Mouse (Mus musculus) thymus, postnatal 10 days (tissue): ENCODE measurements at regions not wholly inside any gene's neighbourhood (a gene's known extent, or its start where the extent isn't known, plus 50 kb on each side); places are given as distances from the start of the nearest gene placed in this dataset.

ENCODE experiments used
- DNase-seq, 2 experiments: peaks; one replicate each; pipeline ENCODE4 v3.0.0; 2021; ENCODE audit warnings: low spot score in 2 of 2

- no peak for DNase-seq
These were observed 475.0 kb downstream of the Efnb2 start for GRCm38 (mm10) chr8:8186046-8186445.

- no peak for DNase-seq
These were observed 477.8 kb downstream of the Efnb2 start for GRCm38 (mm10) chr8:8183233-8183622.

- DNase-seq, result no peak
These were observed 478.3 kb downstream of the Efnb2 start for GRCm38 (mm10) chr8:8182616-8183232.

- DNase-seq, result no peak
These were observed 478.9 kb downstream of the Efnb2 start for GRCm38 (mm10) chr8:8182108-8182507.

GRCm38 (mm10) chr8:8174286-8174685, 486.8 kb downstream of the Efnb2 start:
- no peak for DNase-seq

GRCm38 (mm10) chr8:8168674-8169073, 492.4 kb downstream of the Efnb2 start:
- DNase-seq, result no peak

- no peak for DNase-seq
These were observed 492.8 kb downstream of the Efnb2 start for GRCm38 (mm10) chr8:8168250-8168649.

- DNase-seq, result no peak
These were observed 513.5 kb downstream of the Efnb2 start for GRCm38 (mm10) chr8:8147527-8147926.

GRCm38 (mm10) chr8:8142933-8143495, 518.0 kb downstream of the Efnb2 start:
- DNase-seq, result no peak

GRCm38 (mm10) chr8:8142461-8142860, 518.6 kb downstream of the Efnb2 start:
- DNase-seq, result no peak

- DNase-seq, result no peak
These were observed 521.3 kb downstream of the Efnb2 start for GRCm38 (mm10) chr8:8139720-8140119.

- no peak for DNase-seq
These were observed 527.8 kb downstream of the Efnb2 start for GRCm38 (mm10) chr8:8133001-8133785.

- DNase-seq, result no peak
These were observed 529.1 kb downstream of the Efnb2 start for GRCm38 (mm10) chr8:8131961-8132376.

GRCm38 (mm10) chr8:8130806-8131205, 530.2 kb downstream of the Efnb2 start:
- no peak for DNase-seq

GRCm38 (mm10) chr8:8115595-8116429, 545.2 kb downstream of the Efnb2 start:
- no peak for DNase-seq

- DNase-seq, result no peak
These were observed 546.4 kb downstream of the Efnb2 start for GRCm38 (mm10) chr8:8114604-8115003.

- DNase-seq, result no peak
These were observed 551.2 kb downstream of the Efnb2 start for GRCm38 (mm10) chr8:8109785-8110350.

GRCm38 (mm10) chr8:8103492-8103891, 557.5 kb downstream of the Efnb2 start:
- DNase-seq, result no peak

- no peak for DNase-seq
These were observed 558.9 kb downstream of the Efnb2 start for GRCm38 (mm10) chr8:8102010-8102727.

GRCm38 (mm10) chr8:8092551-8092950, 568.5 kb downstream of the Efnb2 start:
- no peak for DNase-seq

GRCm38 (mm10) chr8:8084652-8085051, 576.4 kb downstream of the Efnb2 start:
- DNase-seq, result no peak
